Mouse (Mus musculus) MEL (cell line): Measurements from ENCODE around the gene Agpat4. TPM values are rescaled to one million over a fixed set of nuclear protein-coding genes. Genes with fewer than 3 reads are reported as not detected.

Experiments used
- DNase-seq: peaks from one replicate; pipeline ENCODE4 v3.0.0; 2011; ENCODE audit warnings: low read depth, low spot score
- H3K27ac ChIP-seq: 2 replicates; pipeline ENCODE4 v1.5.1; 2012; ENCODE audit warnings: low read depth, mild to moderate bottlenecking, control low read depth, low read length, moderate library complexity; ENCODE audit not compliant: control insufficient read depth
- H3K27me3 ChIP-seq, 2 experiments: fragments of 150-350 bp in 1 of 2; sonication (generic) in 1 of 2; 2 replicates each; pipeline ENCODE4 v1.6.1; 2012; ENCODE audit warnings: low read length in 2 of 2, mild to moderate bottlenecking in 2 of 2, improper control_type of control experiment in 1 of 2, moderate library complexity in 1 of 2; ENCODE audit not compliant: insufficient read depth in 2 of 2, control insufficient read depth in 1 of 2
- H3K36me3 ChIP-seq, 2 experiments: 2 replicates each; pipeline ENCODE4 v1.6.1; 2012 to 2014; ENCODE audit warnings: low read length in 2 of 2, improper control_type of control experiment in 1 of 2, inconsistent platforms in 1 of 2, mild to moderate bottlenecking in 1 of 2; ENCODE audit not compliant: insufficient read depth in 2 of 2, control insufficient read depth in 1 of 2
- H3K4me1 ChIP-seq, 2 experiments: fragments of 150-350 bp in 1 of 2; sonication (generic) in 1 of 2; 2 replicates each; pipeline ENCODE4 v1.6.1; 2012; ENCODE audit warnings: low read length in 2 of 2, improper control_type of control experiment in 1 of 2, mild to moderate bottlenecking in 1 of 2; ENCODE audit not compliant: insufficient read depth in 2 of 2, control insufficient read depth in 1 of 2
- H3K4me3 ChIP-seq, 2 experiments: fragments of 150-350 bp in 1 of 2; sonication (generic) in 1 of 2; 2 replicates each; pipeline ENCODE4 v1.5.1; 2012; ENCODE audit warnings: low read depth in 2 of 2, low read length in 2 of 2, mild to moderate bottlenecking in 2 of 2, moderate library complexity in 2 of 2, control low read depth in 1 of 2, improper control_type of control experiment in 1 of 2; ENCODE audit not compliant: control insufficient read depth in 1 of 2, insufficient read depth in 1 of 2
- H3K79me2 ChIP-seq: 2 replicates; pipeline ENCODE4 v1.6.1; 2012; ENCODE audit warnings: mild to moderate bottlenecking, low read length, moderate library complexity; ENCODE audit not compliant: control insufficient read depth, poor library complexity, insufficient read depth
- H3K9ac ChIP-seq: 2 replicates; pipeline ENCODE4 v1.6.1; 2012; ENCODE audit warnings: low read depth, mild to moderate bottlenecking, control low read depth, low read length, moderate library complexity; ENCODE audit not compliant: control insufficient read depth, poor library complexity, severe bottlenecking
- H3K9me3 ChIP-seq: fragments of 150-350 bp; sonication (generic); replicated peaks from 2 replicates; pipeline ENCODE4 v1.6.1; 2012; ENCODE audit warnings: mild to moderate bottlenecking, low read length, improper control_type of control experiment, moderate library complexity; ENCODE audit not compliant: insufficient read depth
- BHLHE40 ChIP-seq: IDR thresholded peaks from 2 replicates; pipeline ENCODE4 v1.6.1; 2012; ENCODE audit warnings: low read depth, mild to moderate bottlenecking, inconsistent platforms, low read length, improper control_type of control experiment, borderline replicate concordance
- CHD1 ChIP-seq: IDR thresholded peaks from 2 replicates; pipeline ENCODE4 v1.6.1; 2012; ENCODE audit warnings: low read depth, mild to moderate bottlenecking, inconsistent platforms, low read length, improper control_type of control experiment
- CTCF ChIP-seq, 3 experiments: IDR thresholded peaks in 2 of 3; conservative IDR thresholded peaks in 1 of 3; 2 replicates each; pipeline ENCODE4 v1.5.1; 2011 to 2012; ENCODE audit warnings: low read length in 3 of 3, low read depth in 2 of 3, mild to moderate bottlenecking in 2 of 3, improper control_type of control experiment in 1 of 3, inconsistent platforms in 1 of 3, mixed read lengths in 1 of 3, moderate library complexity in 1 of 3; ENCODE audit not compliant: control insufficient read depth in 1 of 3, insufficient read depth in 1 of 3, poor library complexity in 1 of 3, severe bottlenecking in 1 of 3
- ELF1 ChIP-seq: IDR thresholded peaks from 2 replicates; pipeline ENCODE4 v1.6.1; 2014; ENCODE audit warnings: low read depth, mild to moderate bottlenecking, inconsistent platforms, low read length, improper control_type of control experiment, moderate library complexity
- EP300 ChIP-seq, 2 experiments: IDR thresholded peaks; 2 replicates each; pipeline ENCODE4 v1.6.1; 2011; ENCODE audit warnings: improper control_type of control experiment in 2 of 2, low read length in 2 of 2, low read depth in 1 of 2, mild to moderate bottlenecking in 1 of 2
- GABPA ChIP-seq: IDR thresholded peaks from 2 replicates; pipeline ENCODE4 v1.6.1; 2012; ENCODE audit warnings: low read depth, mild to moderate bottlenecking, inconsistent platforms, low read length, improper control_type of control experiment, moderate library complexity
- HCFC1 ChIP-seq: IDR thresholded peaks from 2 replicates; pipeline ENCODE4 v1.6.1; 2012; ENCODE audit warnings: low read depth, mild to moderate bottlenecking, inconsistent platforms, low read length, improper control_type of control experiment, moderate library complexity
- JUND ChIP-seq: IDR thresholded peaks from 2 replicates; pipeline ENCODE4 v1.6.1; 2011; ENCODE audit warnings: low read depth, mild to moderate bottlenecking, improper control_type of control experiment, low read length
- KAT2A ChIP-seq: conservative IDR thresholded peaks from 2 replicates; pipeline ENCODE4 v1.6.1; 2012; ENCODE audit warnings: low read depth, low read length, improper control_type of control experiment, inconsistent platforms
- MAFK ChIP-seq: IDR thresholded peaks from 2 replicates; pipeline ENCODE4 v1.6.1; 2011; ENCODE audit warnings: low read depth, mild to moderate bottlenecking, low read length, improper control_type of control experiment, borderline replicate concordance
- MAX ChIP-seq: IDR thresholded peaks from 2 replicates; pipeline ENCODE4 v1.6.1; 2011; ENCODE audit warnings: low read length, improper control_type of control experiment
- MEF2A ChIP-seq: IDR thresholded peaks from 2 replicates; pipeline ENCODE4 v1.6.1; 2014; ENCODE audit warnings: low read depth, mild to moderate bottlenecking, inconsistent platforms, low read length, improper control_type of control experiment; ENCODE audit not compliant: poor library complexity, insufficient replicate concordance, severe bottlenecking; ENCODE audit errors: extremely low read depth
- MYB ChIP-seq: IDR thresholded peaks from 2 replicates; pipeline ENCODE4 v1.6.1; 2011; ENCODE audit warnings: mild to moderate bottlenecking, low read depth, low read length, improper control_type of control experiment
- MYC ChIP-seq: IDR thresholded peaks from 2 replicates; pipeline ENCODE4 v1.6.1; 2011; ENCODE audit warnings: low read depth, mild to moderate bottlenecking, low read length, improper control_type of control experiment, moderate library complexity
- NELFE ChIP-seq: IDR thresholded peaks from 2 replicates; pipeline ENCODE4 v1.6.1; 2011; ENCODE audit warnings: low read depth, low read length, improper control_type of control experiment
- POLR2A ChIP-seq, 2 experiments: IDR thresholded peaks; 2 replicates each; pipeline ENCODE4 v1.6.1; 2011 to 2012; ENCODE audit warnings: low read length in 2 of 2, mild to moderate bottlenecking in 2 of 2, control low read depth in 1 of 2, improper control_type of control experiment in 1 of 2, low read depth in 1 of 2, moderate library complexity in 1 of 2; ENCODE audit not compliant: control insufficient read depth in 1 of 2, insufficient read depth in 1 of 2, poor library complexity in 1 of 2
- POLR2AphosphoS2 ChIP-seq: IDR thresholded peaks from 2 replicates; pipeline ENCODE4 v1.6.1; 2011; ENCODE audit warnings: low read length, improper control_type of control experiment
- POLR2AphosphoS5 ChIP-seq: IDR thresholded peaks from 2 replicates; pipeline ENCODE4 v1.6.1; 2012; ENCODE audit warnings: low read depth, borderline replicate concordance, mild to moderate bottlenecking, inconsistent platforms, low read length, moderate library complexity, mixed read lengths
- RAD21 ChIP-seq: IDR thresholded peaks from 2 replicates; pipeline ENCODE4 v1.6.1; 2011; ENCODE audit warnings: mild to moderate bottlenecking, low read depth, low read length, improper control_type of control experiment
- RCOR1 ChIP-seq: IDR thresholded peaks from 2 replicates; pipeline ENCODE4 v1.6.1; 2012; ENCODE audit warnings: low read depth, mild to moderate bottlenecking, inconsistent platforms, low read length, improper control_type of control experiment
- SIN3A ChIP-seq: IDR thresholded peaks from 2 replicates; pipeline ENCODE4 v1.6.1; 2012; ENCODE audit warnings: low read length, improper control_type of control experiment, inconsistent platforms
- SMC3 ChIP-seq: IDR thresholded peaks from 2 replicates; pipeline ENCODE4 v1.6.1; 2011; ENCODE audit warnings: low read depth, low read length, improper control_type of control experiment
- TAL1 ChIP-seq: IDR thresholded peaks from 2 replicates; pipeline ENCODE4 v1.6.1; 2012; ENCODE audit warnings: mild to moderate bottlenecking, inconsistent platforms, low read length, moderate library complexity, mixed read lengths
- TBP ChIP-seq: IDR thresholded peaks from 2 replicates; pipeline ENCODE4 v1.8.0; 2011; ENCODE audit warnings: low read depth, low read length, improper control_type of control experiment
- TCF12 ChIP-seq: IDR thresholded peaks from 2 replicates; pipeline ENCODE4 v1.6.1; 2014; ENCODE audit warnings: low read depth, mild to moderate bottlenecking, inconsistent platforms, low read length, improper control_type of control experiment, moderate library complexity
- UBTF ChIP-seq: IDR thresholded peaks from 2 replicates; pipeline ENCODE4 v1.6.1; 2012; ENCODE audit warnings: low read depth, mild to moderate bottlenecking, inconsistent platforms, low read length, improper control_type of control experiment, moderate library complexity, borderline replicate concordance; ENCODE audit not compliant: insufficient read depth
- USF1 ChIP-seq: IDR thresholded peaks from 2 replicates; pipeline ENCODE4 v1.6.1; 2014; ENCODE audit warnings: low read depth, mild to moderate bottlenecking, inconsistent platforms, low read length, improper control_type of control experiment, moderate library complexity
- USF2 ChIP-seq, 2 experiments: IDR thresholded peaks; 2 replicates each; pipeline ENCODE4 v1.6.1; 2011 to 2012; ENCODE audit warnings: improper control_type of control experiment in 2 of 2, low read length in 2 of 2, borderline replicate concordance in 1 of 2, inconsistent platforms in 1 of 2, low read depth in 1 of 2, mild to moderate bottlenecking in 1 of 2; ENCODE audit not compliant: insufficient read depth in 1 of 2
- ZC3H11A ChIP-seq: IDR thresholded peaks from 2 replicates; pipeline ENCODE4 v1.6.1; 2012; ENCODE audit warnings: low read depth, mild to moderate bottlenecking, inconsistent platforms, low read length, improper control_type of control experiment
- ZKSCAN1 ChIP-seq: IDR thresholded peaks from 2 replicates; pipeline ENCODE4 v1.6.1; 2012; ENCODE audit warnings: low read depth, mild to moderate bottlenecking, inconsistent platforms, low read length, improper control_type of control experiment, moderate library complexity
- ZMIZ1 ChIP-seq: IDR thresholded peaks from 2 replicates; pipeline ENCODE4 v1.6.1; 2012; ENCODE audit warnings: low read depth, mild to moderate bottlenecking, inconsistent platforms, low read length, improper control_type of control experiment, moderate library complexity
- polyA plus RNA-seq, 2 experiments: library from polyadenylated mRNA; stranded (reverse) in 1 of 2; unstranded in 1 of 2; fragments of >175 nt in 1 of 2; fragments of >200 nt in 1 of 2; gene quantifications; 2 replicates each; pipeline versions ENCODE4 v1.2.1 to v1.2.4; 2012; ENCODE audit warnings: low replicate concordance in 2 of 2, low read depth in 1 of 2; ENCODE audit not compliant: insufficient read length in 2 of 2, insufficient read depth in 1 of 2, missing spikeins in 1 of 2
- total RNA-seq: library from RNA; depleted of rRNA; stranded (reverse); fragments of 300-350 nt; gene quantifications from 2 replicates; pipeline ENCODE4 v1.2.3, GENCODE M21; 2012

Gene Agpat4
- total and polyA plus RNA-seq, 3 experiments, result 3.3 to 9.3 TPM; not detected in 1

GRCm38 (mm10) chr17:12209481-12209880 is 91.0 kb downstream of the Agpat4 start:
- Histone ChIP-seq H3K9me3 (no peaks in the 10 kb centered on the region), H3K79me2 (no peaks in the 10 kb centered on the region), H3K4me3 (no peak overlapping the region), H3K27me3 (no peaks in the 10 kb centered on the region), H3K4me1 (peaks cover 12 to 29% of the 10 kb centered on the region in 2 experiments), H3K9ac (no peak overlapping the region), H3K27ac (no peak overlapping the region), H3K36me3 (peaks cover 0 to 23% of the 10 kb centered on the region in 2 experiments; a peak in 2 of 4 replicates)
- no peak for DNase-seq
- no peak for TF ChIP-seq TCF12

GRCm38 (mm10) chr17:12210544-12211132 is 92.1 kb downstream of the Agpat4 start:
- peak; percentile 83 for DNase-seq
- H3K9me3 ChIP-seq, result no peaks in the 10 kb centered on the region
- H3K36me3 ChIP-seq, result peaks cover 0 to 22% of the 10 kb centered on the region in 2 experiments; a peak in 2 of 4 replicates
- no peak overlapping the region for H3K9ac ChIP-seq
- H3K27ac ChIP-seq, result no peak overlapping the region
- peaks cover 12 to 24% of the 10 kb centered on the region in 2 experiments for H3K4me1 ChIP-seq
- no peaks in the 10 kb centered on the region for H3K27me3 ChIP-seq
- H3K4me3 ChIP-seq, result no peak overlapping the region
- no peaks in the 10 kb centered on the region for H3K79me2 ChIP-seq
- no peak for TF ChIP-seq TBP
- no peak for TF ChIP-seq GABPA
- no peak for TF ChIP-seq ELF1
- no peak for TF ChIP-seq TAL1
- no peak for TF ChIP-seq POLR2A (IDR thresholded peaks at IDR 0.05; ENCODE audit: control insufficient read depth in 1 of 2, insufficient read depth in 1 of 2, low read depth in 1 of 2, low read length in 2 of 2, poor library complexity in 1 of 2)
- TF ChIP-seq MEF2A, result no peak
- TF ChIP-seq BHLHE40, result peak; percentile 47; the same call in 1 of the 2 replicates
- TF ChIP-seq KAT2A, result no peak
- TF ChIP-seq SIN3A, result no peak
- TF ChIP-seq POLR2AphosphoS5, result no peak
- no peak for TF ChIP-seq ZMIZ1
- no peak for TF ChIP-seq NELFE
- peak; percentile 98 for TF ChIP-seq SMC3
- TF ChIP-seq RAD21, result peak; percentile 93
- TF ChIP-seq MAFK, result no peak
- TF ChIP-seq HCFC1, result no peak
- TF ChIP-seq ZC3H11A, result peak; percentile 95
- peak; percentile 94 to 99 (median 95) for TF ChIP-seq CTCF (IDR thresholded peaks at IDR 0.05 in 2 of 3, conservative IDR thresholded peaks at IDR 0.05 in 1 of 3; ENCODE audit: control insufficient read depth in 1 of 3, insufficient read depth in 1 of 3, low read depth in 2 of 3, low read length in 3 of 3, poor library complexity in 1 of 3, severe bottlenecking in 1 of 3)
- no peak for TF ChIP-seq MYB
- no peak for TF ChIP-seq RCOR1
- peak; percentile 37; the same call in 1 of the 2 replicates for TF ChIP-seq MAX
- no peak for TF ChIP-seq ZKSCAN1
- TF ChIP-seq JUND, result no peak
- no peak for TF ChIP-seq EP300 (IDR thresholded peaks at IDR 0.05; ENCODE audit: low read depth in 1 of 2, low read length in 2 of 2)
- TF ChIP-seq POLR2AphosphoS2, result no peak
- no peak for TF ChIP-seq MYC
- TF ChIP-seq UBTF, result no peak
- 0 out of 2 replicates have a peak, but pooled peaks have one; percentile 4 for TF ChIP-seq USF1
- no peak for TF ChIP-seq CHD1
- TF ChIP-seq USF2 (IDR thresholded peaks at IDR 0.05; ENCODE audit: borderline replicate concordance in 1 of 2, insufficient read depth in 1 of 2, low read depth in 1 of 2, low read length in 2 of 2), result no peak
